Mouse (Mus musculus): Measurements from ENCODE around the gene Serpinb6c. TPM values are rescaled to one million over a fixed set of nuclear protein-coding genes. Genes with fewer than 3 reads are reported as not detected.

Gene Serpinb6c
- total and polyA plus RNA-seq, 3 experiments, result not detected

GRCm38 (mm10) chr13:33843308-33843707, 62.2 kb downstream of the Serpinb6c start, which contains the start of gene Serpinb6e:
Gene Serpinb6e, minus strand, starts transcription at chr13:33843408.
- TF ChIP-seq SIN3A (IDR thresholded peaks at IDR 0.05; ENCODE audit: low read length), result no peak
- TF ChIP-seq ZC3H11A (IDR thresholded peaks at IDR 0.05; ENCODE audit: low read depth, low read length), result no peak
- TF ChIP-seq HCFC1 (IDR thresholded peaks at IDR 0.05; ENCODE audit: low read depth, low read length), result no peak
- TF ChIP-seq MYB (IDR thresholded peaks at IDR 0.05; ENCODE audit: low read depth, low read length), result no peak
- TF ChIP-seq ZKSCAN1 (IDR thresholded peaks at IDR 0.05; ENCODE audit: low read depth, low read length), result no peak
- no peak for TF ChIP-seq POLR2A (IDR thresholded peaks at IDR 0.05; ENCODE audit: control insufficient read depth in 1 of 2, insufficient read depth in 1 of 2, low read depth in 1 of 2, low read length in 2 of 2, poor library complexity in 1 of 2)
- no peak for TF ChIP-seq TBP (IDR thresholded peaks at IDR 0.05; ENCODE audit: low read depth, low read length)
- no peak for TF ChIP-seq MAFK (IDR thresholded peaks at IDR 0.05; ENCODE audit: borderline replicate concordance, low read depth, low read length)
- no peak for TF ChIP-seq USF2 (IDR thresholded peaks at IDR 0.05; ENCODE audit: borderline replicate concordance in 1 of 2, insufficient read depth in 1 of 2, low read depth in 1 of 2, low read length in 2 of 2)
- no peak for TF ChIP-seq NELFE (IDR thresholded peaks at IDR 0.05; ENCODE audit: low read depth, low read length)
- no peak for TF ChIP-seq SMC3 (IDR thresholded peaks at IDR 0.05; ENCODE audit: low read depth, low read length)
- TF ChIP-seq GABPA (IDR thresholded peaks at IDR 0.05; ENCODE audit: low read depth, low read length), result no peak
- no peak for TF ChIP-seq POLR2AphosphoS2 (IDR thresholded peaks at IDR 0.05; ENCODE audit: low read length)
- TF ChIP-seq CHD2 (IDR thresholded peaks at IDR 0.05; ENCODE audit: low read length), result no peak
- no peak for TF ChIP-seq UBTF (IDR thresholded peaks at IDR 0.05; ENCODE audit: borderline replicate concordance, insufficient read depth, low read depth, low read length)
- TF ChIP-seq MXI1 (IDR thresholded peaks at IDR 0.05; ENCODE audit: low read depth, low read length), result no peak
- no peak for TF ChIP-seq EP300 (IDR thresholded peaks at IDR 0.05; ENCODE audit: low read depth in 1 of 2, low read length in 2 of 2)
- TF ChIP-seq RAD21 (IDR thresholded peaks at IDR 0.05; ENCODE audit: low read depth, low read length), result no peak
- no peak for TF ChIP-seq ZNF384 (IDR thresholded peaks at IDR 0.05; ENCODE audit: low read depth, low read length)
- Histone ChIP-seq H3K9me3 (replicated peaks; ENCODE audit: insufficient read depth, low read length) (no peaks in the 10 kb centered on the region), H3K27me3 (ENCODE audit: control insufficient read depth in 1 of 2, insufficient read depth in 2 of 2, low read length in 2 of 2) (no peaks in the 10 kb centered on the region), H3K4me1 (ENCODE audit: control insufficient read depth in 1 of 2, insufficient read depth in 2 of 2, low read length in 2 of 2) (no peaks in the 10 kb centered on the region), H3K27ac (ENCODE audit: control insufficient read depth, low read depth, low read length) (no peak within 1 kb of the TSS), H3K4me3 (ENCODE audit: control insufficient read depth in 1 of 2, insufficient read depth in 1 of 2, low read depth in 2 of 2, low read length in 2 of 2) (no peak within 1 kb of the TSS), H3K79me2 (ENCODE audit: control insufficient read depth, insufficient read depth, low read length, poor library complexity) (no peaks in the 10 kb centered on the region), H3K36me3 (ENCODE audit: control insufficient read depth in 1 of 2, insufficient read depth in 2 of 2, low read length in 2 of 2) (no peaks in the 10 kb centered on the region), H3K9ac (ENCODE audit: control insufficient read depth, low read depth, low read length, poor library complexity, severe bottlenecking) (no peak within 1 kb of the TSS)
- DNase-seq (ENCODE audit: low read depth, low spot score), result no peak

GRCm38 (mm10) chr13:33830751-33831150, 74.8 kb downstream of the Serpinb6c start:
- Histone ChIP-seq H3K4me3 (ENCODE audit: control insufficient read depth in 1 of 2, insufficient read depth in 1 of 2, low read depth in 2 of 2, low read length in 2 of 2) (no peak overlapping the region), H3K36me3 (ENCODE audit: control insufficient read depth in 1 of 2, insufficient read depth in 2 of 2, low read length in 2 of 2) (no peaks in the 10 kb centered on the region), H3K9ac (ENCODE audit: control insufficient read depth, low read depth, low read length, poor library complexity, severe bottlenecking) (no peak overlapping the region), H3K27ac (ENCODE audit: control insufficient read depth, low read depth, low read length) (no peak overlapping the region), H3K9me3 (replicated peaks; ENCODE audit: insufficient read depth, low read length) (no peaks in the 10 kb centered on the region), H3K79me2 (ENCODE audit: control insufficient read depth, insufficient read depth, low read length, poor library complexity) (no peaks in the 10 kb centered on the region), H3K27me3 (ENCODE audit: control insufficient read depth in 1 of 2, insufficient read depth in 2 of 2, low read length in 2 of 2) (no peaks in the 10 kb centered on the region), H3K4me1 (ENCODE audit: control insufficient read depth in 1 of 2, insufficient read depth in 2 of 2, low read length in 2 of 2) (no peaks in the 10 kb centered on the region)
- DNase-seq (ENCODE audit: low read depth, low spot score), result no peak
- TF ChIP-seq NELFE (IDR thresholded peaks at IDR 0.05; ENCODE audit: low read depth, low read length) (no peak), ETS1 (IDR thresholded peaks at IDR 0.05; ENCODE audit: low read depth, low read length) (no peak), POLR2A (IDR thresholded peaks at IDR 0.05; ENCODE audit: control insufficient read depth in 1 of 2, insufficient read depth in 1 of 2, low read depth in 1 of 2, low read length in 2 of 2, poor library complexity in 1 of 2) (no peak), RAD21 (IDR thresholded peaks at IDR 0.05; ENCODE audit: low read depth, low read length) (no peak), MYC (IDR thresholded peaks at IDR 0.05; ENCODE audit: low read depth, low read length) (no peak), TAL1 (IDR thresholded peaks at IDR 0.05; ENCODE audit: low read length) (no peak), MAX (IDR thresholded peaks at IDR 0.05; ENCODE audit: low read length) (no peak), SMC3 (IDR thresholded peaks at IDR 0.05; ENCODE audit: low read depth, low read length) (no peak), TCF12 (IDR thresholded peaks at IDR 0.05; ENCODE audit: low read depth, low read length) (no peak), MAZ (IDR thresholded peaks at IDR 0.05; ENCODE audit: low read depth, low read length) (no peak)

All from MEL (cell line).